Mouse (Mus musculus): ENCODE data around the gene Mov10.

The Mov10 gene

DNA sequence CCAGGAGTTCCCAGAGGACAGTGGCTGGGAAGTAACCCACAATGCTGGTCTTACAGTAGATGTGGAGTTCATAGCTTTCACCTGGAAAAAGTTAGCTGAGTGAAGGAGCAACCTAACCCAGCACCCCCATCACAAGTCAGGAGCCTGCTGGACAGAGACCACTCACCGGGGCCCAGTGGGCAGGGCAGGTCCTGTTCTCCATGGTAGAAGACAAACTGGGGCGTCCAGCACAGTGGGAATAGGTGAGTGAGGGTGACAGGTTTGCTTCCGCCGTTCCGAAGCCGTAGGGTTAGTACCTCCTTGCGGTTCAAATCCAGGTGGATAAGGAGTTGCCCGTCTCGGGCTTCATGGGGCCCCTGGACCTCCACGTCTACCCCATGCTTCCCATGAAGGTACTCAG, 14.1 kb downstream of the Mov10 start:
- no peak for DNase-seq

DNA sequence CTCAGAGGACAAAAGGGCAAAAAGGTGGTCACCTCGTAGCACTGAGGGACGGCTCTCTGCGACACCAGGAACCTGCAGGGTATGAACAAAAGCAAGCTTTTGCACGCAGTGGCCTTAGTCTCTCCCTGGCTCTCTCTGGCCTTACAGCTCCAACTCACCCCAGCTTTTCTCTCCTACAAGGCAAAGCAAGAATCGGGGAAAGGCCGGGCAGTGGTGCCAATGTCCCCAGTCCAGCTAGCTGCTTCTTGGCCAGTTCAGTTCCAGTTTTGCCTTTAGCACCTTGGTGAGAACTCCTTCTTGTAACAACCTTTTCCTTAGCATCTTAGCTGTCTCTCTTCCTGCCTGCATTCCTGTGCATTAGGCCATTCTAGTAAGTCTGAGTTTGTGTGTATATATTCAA, 16.9 kb downstream of the Mov10 start:
- no peak for DNase-seq

DNA sequence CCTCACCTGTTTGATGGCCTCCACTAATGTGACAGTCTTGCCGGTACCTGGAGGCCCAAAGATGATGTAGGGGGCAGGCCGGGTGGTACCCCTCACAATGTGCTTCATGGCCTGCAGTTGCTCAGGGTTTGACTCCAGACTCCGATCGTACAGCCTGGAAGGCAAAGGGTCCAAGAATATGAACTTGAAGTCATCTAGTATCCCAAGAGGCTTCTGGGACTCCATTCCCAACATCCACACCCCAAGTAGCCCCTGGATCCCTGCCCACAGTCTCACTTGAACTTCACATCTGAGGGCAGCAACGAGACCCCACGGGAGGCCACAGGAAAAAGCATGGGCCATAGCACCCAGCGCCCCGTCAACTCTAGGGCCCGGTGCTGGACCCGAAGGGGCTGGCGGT, 17.7 kb downstream of the Mov10 start:
- DNase-seq = no peak

DNA sequence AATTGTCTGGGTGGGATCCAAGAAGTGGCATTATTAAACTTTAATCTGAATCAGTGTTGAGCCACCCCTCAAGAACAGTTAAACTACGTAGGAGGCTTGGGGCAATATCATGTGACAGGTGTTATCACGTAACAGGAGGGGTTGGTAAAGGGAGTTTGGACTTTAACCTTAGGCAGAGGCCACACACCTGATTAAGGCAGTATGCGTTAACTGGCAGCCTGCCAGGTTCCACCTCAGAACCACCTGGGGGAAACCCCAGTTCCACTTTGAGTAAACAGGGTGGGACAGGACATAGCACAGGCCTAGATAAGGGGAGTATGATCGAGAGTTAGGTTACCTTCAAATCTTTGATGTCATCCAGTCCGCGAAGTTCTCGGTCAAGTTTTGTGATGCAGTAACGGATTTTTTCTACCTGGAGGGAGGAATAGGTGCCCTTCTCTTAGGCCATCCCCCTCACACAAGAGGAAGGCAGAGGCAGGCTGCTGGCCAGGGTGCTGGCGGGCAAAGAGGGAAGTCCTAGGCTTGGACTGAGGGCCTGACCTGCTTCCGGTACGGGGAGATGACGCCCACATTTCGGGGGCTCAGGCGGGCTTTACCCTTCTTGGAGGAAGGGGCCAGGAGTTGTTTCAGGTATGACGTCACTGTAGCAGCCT, 21.8 kb downstream of the Mov10 start:
- DNase-seq = peak; percentile 42

DNA sequence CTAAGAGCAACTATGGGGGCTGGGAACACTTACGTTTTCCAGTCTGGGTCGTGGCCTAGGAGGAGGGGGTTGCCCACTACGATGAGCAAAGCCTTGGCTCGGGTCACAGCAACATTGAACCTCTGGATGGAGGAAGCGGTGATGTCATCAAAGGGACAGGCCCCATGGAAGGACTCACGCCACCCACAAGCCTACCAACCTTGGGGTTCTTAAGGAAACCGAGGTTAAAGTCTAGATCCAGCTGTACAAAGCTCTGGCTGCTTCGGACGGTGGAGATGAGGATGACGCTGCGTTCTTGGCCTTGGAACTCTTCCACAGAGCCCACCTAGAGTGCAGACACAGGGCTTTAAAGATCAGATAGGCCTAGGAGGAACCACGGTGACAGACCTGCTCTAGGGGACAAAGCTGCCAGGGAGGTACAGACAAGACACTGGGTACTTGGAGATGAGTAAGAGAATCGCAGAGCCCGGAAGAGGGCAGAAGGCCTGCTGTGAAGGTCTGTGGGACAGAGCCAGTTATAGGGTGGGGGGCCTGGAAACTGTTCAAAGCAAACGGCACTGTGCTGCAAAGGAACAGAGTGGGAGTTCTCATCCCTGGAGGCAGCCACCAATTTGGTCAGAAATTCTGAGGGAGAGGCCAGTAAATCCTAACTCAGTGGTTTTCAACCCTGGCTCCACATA, 22.6 kb downstream of the Mov10 start:
- no peak for DNase-seq

DNA sequence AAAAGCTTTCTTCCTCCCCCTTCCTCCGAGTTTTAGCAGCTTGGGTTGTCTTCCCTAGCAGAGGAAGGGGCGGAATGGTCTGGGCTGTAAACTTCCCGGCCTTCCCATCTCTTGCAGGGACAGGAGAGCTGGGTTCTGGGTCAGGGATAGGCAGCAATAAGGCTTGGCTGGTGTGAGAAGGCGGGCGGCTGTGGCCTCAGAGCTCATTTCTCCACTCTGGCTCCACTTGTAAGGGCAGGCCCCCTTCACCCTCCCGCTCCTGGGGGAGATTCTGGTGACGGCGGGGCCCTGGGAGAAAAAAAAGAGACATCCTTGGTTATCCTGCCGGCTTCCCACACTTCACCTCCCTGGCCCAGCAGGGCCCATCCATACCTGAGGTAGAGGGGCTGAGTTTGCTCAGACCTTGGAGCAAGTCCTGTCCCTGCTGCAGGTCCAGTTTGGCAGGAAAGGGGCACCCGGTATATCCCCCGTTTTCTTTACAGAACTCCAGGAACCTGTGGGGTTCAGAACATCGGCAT, 23.4 kb downstream of the Mov10 start:
- DNase-seq = peak; percentile 25

DNA sequence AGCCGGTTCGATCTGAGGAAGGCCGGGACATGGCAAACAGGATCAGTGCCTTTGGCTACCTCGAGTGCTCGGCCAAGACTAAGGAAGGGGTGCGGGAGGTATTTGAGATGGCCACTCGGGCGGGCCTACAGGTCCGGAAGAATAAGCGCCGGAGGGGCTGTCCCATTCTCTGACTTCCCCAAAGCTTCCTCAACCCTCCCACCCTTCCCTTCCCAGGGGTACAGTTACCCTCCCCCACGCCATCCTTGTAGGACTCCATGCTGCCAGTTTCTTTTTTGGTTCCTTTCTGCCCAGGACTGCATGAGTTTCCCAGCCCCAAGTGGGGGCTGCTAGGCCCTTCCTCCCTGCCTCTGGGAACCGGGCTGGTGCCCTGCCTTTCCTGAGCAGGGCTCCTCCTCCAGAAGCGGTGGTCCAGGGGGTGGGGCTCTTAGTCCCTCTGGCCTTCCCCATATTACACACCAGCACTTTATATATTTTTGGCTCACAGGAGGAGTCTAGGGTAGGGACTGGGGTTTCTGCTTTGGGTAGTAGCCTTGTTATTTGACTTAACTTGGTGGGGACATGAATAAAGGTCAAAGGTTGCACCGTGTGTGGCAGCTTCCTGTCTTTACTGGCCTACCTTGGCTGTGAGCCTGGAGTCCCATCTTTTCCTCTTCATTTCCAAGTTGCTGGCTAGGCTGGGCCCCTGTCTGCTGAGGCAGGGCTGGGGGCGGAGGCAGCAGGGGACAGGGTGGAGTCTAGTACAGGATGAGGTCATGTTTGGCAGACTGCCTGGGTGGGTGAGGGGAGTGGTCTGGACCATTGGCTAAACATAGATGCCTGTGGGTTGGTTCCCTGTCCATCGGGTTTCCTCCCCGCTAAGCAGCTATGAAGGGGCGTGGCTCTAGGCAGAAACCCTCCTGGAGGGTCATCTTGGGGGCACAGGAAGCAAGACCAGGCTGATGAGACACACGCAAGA, 24.2 kb downstream of the Mov10 start:
- peak; percentile 99 for DNase-seq

DNA sequence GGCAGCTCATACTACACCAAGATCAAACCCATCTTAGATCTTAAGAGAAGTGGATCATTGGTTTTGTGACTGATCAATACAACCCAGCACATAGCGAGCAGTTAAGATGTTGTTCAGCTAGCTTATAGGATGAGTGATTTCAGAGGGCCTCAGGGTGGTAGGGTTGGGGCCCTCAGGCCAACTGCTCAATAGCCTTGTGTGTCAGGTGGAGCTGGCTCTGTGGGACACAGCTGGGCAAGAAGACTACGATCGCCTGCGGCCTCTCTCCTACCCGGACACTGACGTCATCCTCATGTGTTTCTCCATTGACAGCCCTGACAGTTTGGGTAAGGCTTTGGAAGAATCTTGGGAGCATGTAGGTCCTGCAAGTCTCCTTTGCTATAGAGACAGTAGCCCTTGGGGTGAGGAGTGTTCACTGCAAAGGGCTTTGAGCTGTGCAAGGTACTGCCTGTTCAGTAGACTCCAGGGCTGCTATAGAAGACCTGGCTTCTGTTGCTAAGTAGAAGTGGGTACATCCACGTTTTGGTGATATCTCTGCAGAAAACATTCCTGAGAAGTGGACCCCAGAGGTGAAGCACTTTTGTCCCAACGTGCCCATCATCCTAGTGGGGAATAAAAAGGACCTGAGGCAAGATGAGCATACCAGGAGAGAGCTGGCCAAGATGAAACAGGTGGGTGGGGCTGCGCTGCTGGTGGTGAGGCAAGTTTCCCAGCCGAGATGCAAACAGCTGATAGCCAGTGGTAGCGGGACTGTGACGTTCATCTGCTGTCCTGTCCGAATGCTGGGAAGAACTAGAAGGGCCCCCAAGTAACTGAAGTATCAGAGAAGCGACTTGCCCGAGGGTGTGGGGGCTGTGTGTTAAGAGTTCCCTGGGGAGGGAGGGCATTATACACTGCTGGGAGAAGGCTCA, 25.7 kb downstream of the Mov10 start:
- no peak for DNase-seq

DNA sequence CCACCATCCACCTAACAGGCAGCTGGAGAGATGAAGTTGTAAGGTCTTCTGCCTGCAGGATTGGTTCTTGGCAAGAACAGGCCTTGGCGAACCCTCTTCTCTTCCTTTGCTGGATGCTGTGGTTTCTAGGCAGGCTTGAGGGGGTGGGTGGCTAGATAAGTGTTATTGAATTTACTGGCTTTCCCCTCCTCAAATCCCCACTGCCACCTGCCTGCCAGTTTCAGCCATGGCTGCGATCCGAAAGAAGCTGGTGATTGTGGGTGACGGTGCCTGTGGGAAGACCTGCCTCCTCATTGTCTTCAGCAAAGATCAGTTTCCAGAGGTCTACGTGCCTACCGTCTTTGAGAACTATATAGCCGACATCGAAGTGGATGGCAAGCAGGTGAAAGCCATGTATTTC, 26.7 kb downstream of the Mov10 start:
- DNase-seq = no peak

DNA sequence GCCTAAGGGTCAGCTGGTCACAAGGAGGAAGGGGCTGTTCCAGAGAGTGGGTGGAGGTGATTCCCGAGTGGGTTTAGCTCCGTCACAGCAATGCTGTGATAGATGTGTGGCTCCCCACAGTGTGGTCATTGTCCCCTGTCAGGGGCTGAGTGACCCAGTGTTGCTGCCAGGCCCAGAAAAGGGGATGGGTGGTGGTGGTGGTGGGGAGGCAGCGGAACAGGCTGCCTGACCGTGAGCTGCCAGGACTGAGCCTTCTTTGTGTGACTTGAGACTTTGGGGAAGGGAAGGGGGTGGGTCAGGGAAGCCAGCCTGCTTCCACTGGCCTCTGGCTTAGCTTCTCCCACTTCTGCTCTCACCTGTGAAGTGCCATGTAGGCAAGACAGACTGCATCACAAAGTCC, 27.3 kb downstream of the Mov10 start:
- DNase-seq = peak; percentile 40

DNA sequence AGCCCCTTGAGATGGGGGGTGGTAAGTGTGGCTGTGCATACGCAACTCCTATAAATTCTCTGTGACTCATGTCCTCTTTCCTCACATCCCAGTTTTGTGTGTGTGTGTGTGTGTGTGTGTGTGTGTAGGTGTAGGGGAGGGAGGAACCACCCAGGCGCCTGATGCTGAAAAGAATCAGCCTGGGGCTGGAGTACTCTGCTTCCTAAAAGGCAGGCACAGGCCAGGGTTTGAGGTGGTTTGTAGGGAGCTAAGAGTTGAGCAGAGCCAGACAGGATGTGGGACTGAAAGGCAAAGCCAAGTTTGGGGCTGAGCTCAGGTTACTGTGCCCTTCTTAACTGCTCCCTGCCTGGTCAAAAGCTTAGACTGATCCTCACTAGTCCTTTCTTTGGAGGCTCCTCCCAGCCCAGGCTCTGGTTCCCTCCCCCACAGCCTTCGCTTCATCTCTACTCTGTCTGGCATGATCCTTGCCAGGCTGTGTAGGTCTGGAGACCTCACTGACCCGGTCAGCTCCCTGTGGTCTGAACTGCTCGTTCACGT, 27.9 kb downstream of the Mov10 start:
- DNase-seq = peak; percentile 66

DNA sequence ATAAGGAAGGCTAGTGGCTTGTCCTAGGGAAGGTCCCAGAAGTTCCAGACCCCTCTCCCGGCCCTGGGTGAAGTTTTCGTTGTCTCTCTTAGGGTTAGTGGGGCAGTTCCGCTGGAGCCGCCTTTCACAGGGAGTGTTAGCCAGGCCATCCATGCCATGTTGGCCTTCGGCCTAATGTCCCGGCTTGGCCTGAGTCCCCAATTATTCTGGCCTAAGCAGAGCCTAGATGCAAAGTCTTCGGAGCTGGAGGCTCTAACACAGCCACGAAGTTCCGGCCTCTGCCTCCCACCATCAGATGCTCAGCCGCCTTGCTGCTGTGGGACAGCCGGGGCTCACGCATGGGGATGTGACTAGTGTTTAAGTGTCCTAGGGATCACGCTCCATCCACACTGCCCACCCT, 28.5 kb downstream of the Mov10 start:
- peak; percentile 76 for DNase-seq

DNA sequence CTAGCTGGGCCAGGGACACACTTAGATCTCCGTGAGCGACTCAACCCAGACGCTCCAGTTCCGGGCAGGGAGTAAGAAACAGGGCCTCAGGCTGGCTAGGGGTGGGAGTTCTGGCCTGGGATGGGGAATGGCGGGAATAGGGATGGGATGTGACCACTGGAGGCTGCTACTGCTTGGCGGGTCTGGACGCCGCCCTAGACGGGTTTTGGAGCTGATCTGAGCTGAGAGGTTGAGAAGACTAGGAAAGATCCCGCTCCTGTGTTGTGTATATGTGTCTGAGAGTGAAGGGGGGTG, 29.1 kb downstream of the Mov10 start:
- peak; percentile 51 for DNase-seq

DNA sequence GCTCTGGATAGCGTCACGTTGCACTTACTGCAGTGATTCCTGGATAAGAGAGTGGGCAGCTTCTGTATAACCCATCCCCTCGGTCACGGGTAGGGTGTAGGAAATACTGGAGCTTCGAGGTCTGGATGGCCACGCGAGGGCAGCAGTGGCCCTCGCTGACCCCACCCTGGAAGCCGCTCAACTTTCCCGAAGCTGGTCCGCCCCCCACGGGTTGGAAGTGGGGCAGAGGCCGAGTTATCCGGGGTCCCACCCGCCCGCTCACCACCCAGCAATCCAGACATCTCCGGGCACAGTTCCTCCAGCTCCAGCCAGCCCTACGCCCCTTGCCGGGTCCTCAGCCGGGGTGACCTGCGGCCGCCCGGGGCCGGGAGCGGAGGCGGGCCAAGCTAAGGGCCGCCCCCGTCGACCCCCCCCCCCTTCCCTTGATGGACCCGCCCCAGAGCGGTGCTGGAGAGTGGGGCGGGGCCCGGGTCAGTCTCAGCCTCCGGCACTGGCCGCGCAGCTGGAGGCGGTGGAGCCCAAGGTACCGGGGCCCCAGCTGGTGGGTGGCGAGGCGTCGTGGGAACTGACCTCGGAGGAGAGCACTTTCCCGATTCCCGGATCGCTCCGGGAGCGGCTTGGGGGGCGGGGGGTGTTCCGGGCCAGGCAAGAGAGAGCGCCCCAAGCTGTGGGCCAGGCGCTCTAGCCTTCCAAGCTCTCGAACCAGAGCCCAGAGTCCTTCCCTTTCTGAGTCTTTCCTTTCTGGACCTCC, 29.6 kb downstream of the Mov10 start:
- peak; percentile 93 for DNase-seq

DNA sequence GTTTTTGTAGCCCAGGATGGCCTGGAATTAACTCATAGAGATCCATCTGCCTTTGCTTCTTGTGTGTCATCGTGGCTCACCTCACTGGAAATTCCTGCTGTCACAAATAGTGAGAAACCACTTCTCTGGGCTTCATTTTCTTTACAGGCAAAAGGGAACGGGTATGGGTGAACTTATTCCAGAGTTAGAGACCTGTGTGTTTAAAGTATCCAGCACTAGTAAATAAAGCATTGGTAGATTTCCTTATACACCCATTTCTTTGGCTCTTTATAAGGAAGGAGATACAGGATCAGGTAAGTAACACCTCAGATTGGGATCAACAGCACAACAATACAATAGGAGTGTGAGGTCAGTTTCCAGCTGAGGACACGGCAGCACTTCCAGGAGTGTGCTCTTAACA, 30.3 kb downstream of the Mov10 start, which contains the start of gene Rhoc:
Rhoc (plus strand) TSS at position 301 of the 400 bp plus-strand sequence.
- DNase-seq = no peak

DNA sequence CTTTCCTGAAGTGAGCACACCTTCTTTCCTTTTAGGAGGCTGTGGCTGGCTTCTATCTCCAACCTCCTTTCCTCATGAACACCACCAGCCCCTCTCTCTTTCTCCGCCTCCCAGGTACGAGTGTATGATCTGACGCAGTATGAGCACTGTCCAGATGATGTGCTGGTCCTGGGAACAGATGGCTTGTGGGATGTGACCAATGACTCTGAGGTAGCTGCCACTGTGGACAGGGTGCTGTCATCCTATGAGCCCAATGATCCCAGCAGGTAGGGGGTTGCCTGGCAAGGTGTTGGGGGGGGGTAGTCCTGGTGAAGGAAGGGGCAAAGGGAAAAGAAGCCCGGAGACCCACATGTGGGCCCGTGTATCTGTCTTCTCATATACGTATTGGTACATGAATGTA, 33.1 kb downstream of the Mov10 start:
- no peak for DNase-seq

DNA sequence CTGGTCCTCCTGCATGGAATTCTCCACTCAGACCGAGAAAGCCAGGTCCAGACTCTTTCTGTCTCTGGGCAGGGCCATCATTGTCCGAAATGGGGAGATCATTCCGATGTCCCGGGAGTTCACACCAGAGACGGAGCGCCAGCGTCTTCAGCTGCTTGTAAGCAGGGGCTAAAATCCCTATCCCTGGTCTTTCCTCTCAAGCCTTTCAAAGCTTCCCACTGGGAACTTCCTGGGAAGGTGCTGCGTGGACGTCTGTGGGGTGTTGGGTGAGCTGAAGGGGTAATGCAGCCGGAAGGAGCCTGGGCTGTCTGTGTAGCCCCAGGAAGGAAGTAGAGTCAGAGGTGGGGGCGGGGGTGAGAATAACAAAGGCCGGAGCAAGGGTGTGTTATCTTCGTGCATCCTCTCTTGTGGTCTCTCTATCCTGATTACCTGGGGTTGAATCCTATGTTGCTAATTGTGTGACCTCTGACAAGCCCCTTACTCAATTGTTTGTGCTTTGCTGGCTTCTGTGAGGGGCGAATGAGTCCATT, 34.3 kb downstream of the Mov10 start:
- DNase-seq = peak; percentile 61

DNA sequence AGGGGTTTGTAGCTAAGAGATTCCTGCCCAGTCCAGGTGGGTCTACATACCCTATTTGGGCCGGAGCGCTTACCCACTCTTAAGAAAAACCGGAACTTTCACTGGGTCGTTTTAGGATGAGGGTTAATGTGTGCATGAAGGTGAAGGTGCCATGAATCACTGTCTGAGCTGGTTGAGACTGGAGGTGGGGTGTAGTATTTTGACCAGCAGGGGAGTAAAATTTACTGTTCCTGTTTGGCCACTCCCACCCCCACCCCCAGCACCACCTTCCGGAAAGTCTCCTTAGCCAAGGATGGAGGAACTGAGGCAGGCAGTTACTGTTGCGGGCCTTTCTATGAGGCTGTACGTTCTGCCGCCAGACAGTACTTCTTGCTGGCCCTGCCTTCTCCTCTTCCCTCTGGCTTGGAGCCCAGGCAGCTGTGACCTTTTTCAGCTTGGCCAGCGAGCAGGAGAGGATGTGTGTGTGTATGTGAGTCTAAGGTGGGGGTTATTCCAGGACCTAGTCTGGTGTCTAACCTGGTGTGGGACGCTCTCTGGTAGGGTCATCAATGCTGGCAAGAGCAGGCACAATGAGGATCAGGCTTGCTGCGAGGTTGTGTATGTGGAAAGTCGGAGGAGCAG, 36.2 kb downstream of the Mov10 start:
- peak; percentile 78 for DNase-seq

DNA sequence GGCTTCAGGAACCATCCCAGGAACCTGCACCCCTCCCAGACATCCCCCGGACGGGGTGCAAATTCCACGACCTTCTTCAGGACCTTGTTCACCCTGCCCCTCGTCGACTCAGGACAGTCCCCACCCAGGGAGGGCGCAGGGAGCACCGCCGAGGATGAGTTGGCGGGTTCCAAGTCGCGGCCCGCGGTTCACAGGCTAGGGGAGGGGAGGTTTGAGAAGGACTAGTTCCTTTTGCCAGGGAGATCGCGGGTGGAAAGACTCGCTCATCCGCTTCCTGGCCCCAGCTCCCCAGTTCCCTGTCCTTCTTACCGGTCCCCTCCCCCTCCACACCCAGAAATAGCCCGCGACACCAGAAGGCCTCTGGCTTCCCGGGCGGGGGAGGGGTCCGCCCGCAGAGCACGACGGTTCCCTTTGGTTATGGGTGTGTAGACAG, 36.9 kb downstream of the Mov10 start, which contains the start of gene Fam19a3:
Fam19a3 (minus strand) TSS at position 370 of the 433 bp plus-strand sequence.
- DNase-seq = peak; percentile 51
